Mouse (Mus musculus) olfactory bulb, adult 2 months (tissue): Measurements from ENCODE around the gene Auts2.

Source experiments
- CTCF ChIP-seq: fragments of 200-500 bp; IDR thresholded peaks from 2 replicates; pipeline ENCODE4 v1.5.1; 2012; ENCODE audit warnings: low read depth, mild to moderate bottlenecking, low read length, moderate library complexity; ENCODE audit not compliant: insufficient read depth
- POLR2A ChIP-seq: fragments of 200-500 bp; IDR thresholded peaks from 2 replicates; pipeline ENCODE4 v1.6.1; 2012; ENCODE audit warnings: mild to moderate bottlenecking, low read depth, low read length, moderate library complexity; ENCODE audit not compliant: insufficient read depth

DNA sequence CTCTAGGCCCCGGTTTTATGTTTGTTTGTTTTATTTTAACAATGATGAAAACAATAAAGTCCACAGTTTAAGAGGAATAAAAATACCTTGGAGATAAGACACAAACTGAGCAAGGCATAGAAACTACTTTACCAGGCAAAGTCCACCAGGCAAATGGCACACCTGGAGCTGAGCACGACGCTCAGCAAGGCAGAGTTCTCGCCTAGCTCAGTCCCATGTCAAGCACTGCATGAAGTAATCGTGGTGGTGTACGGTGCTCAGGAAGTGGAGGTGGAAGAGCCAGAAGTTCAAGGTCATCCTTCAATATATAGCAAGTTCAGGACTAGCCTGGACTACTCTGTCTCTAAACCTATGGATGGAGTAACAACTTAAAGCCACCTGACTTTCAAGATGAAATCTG, 503.6 kb downstream of the Auts2 start:
- TF ChIP-seq CTCF = no peak
- TF ChIP-seq POLR2A = no peak
